Comparison of ENCODE assay signal across 24 mouse cellular contexts in genomic region chr11:50483116-50483515, GRCm38 (mm10). TPM values are rescaled to one million over a fixed set of nuclear protein-coding genes. Genes with fewer than 3 reads are reported as not detected.
DNase-seq lines count a peak whose midpoint lies in the region; ATAC-seq and TF ChIP-seq lines count a peak whose summit lies in the region.
"Had no signal": no experiment of that assay in that cellular context is flagged by ENCODE, and none has a peak within 500 bp of the region (broad histone marks: within the 10 kb centered on the region; RNA-seq: fewer than 3 reads in every experiment).

No protein-coding gene starts in this region.

- no peak overlapping the region for H3K4me2 ChIP-seq in heart, embryonic 12.5 days
- no peak overlapping the region for H3K4me2 ChIP-seq in hindbrain, postnatal 0 days (ENCODE audit: low read depth, low read length)
- no peak overlapping the region for H3K4me2 ChIP-seq in midbrain, embryonic 11.5 days
- H3K4me2 ChIP-seq: embryonic facial prominence, embryonic 13.5 days; embryonic facial prominence, embryonic 15.5 days; forebrain, embryonic 13.5 days; forebrain, embryonic 15.5 days had no signal

- no peaks in the 10 kb centered on the region for H3K9me3 ChIP-seq in heart, embryonic 12.5 days (replicated peaks)
- H3K9me3 ChIP-seq in hindbrain, postnatal 0 days (ENCODE audit: low read length): no peaks in the 10 kb centered on the region
- H3K9me3 ChIP-seq in midbrain, embryonic 11.5 days (ENCODE audit: control insufficient read depth, low read length): no peaks in the 10 kb centered on the region
- H3K9me3 ChIP-seq: embryonic facial prominence, embryonic 13.5 days; embryonic facial prominence, embryonic 15.5 days; forebrain, embryonic 13.5 days; forebrain, embryonic 15.5 days had no signal

- H3K4me1 ChIP-seq in heart, embryonic 12.5 days (replicated peaks): no peaks in the 10 kb centered on the region
- peaks cover 5% of the 10 kb centered on the region; the same call in 1 of the 2 replicates for H3K4me1 ChIP-seq in hindbrain, postnatal 0 days (ENCODE audit: insufficient read depth, low read length)
- H3K4me1 ChIP-seq in midbrain, embryonic 11.5 days (ENCODE audit: control insufficient read depth, insufficient read depth, low read length): no peaks in the 10 kb centered on the region
- H3K4me1 ChIP-seq: forebrain, embryonic 15.5 days had no signal

- H3K9ac ChIP-seq in heart, embryonic 12.5 days: no peak overlapping the region
- no peak overlapping the region for H3K9ac ChIP-seq in hindbrain, postnatal 0 days (replicated peaks; ENCODE audit: low read length)
- no peak overlapping the region for H3K9ac ChIP-seq in midbrain, embryonic 11.5 days (ENCODE audit: low read length)
- H3K9ac ChIP-seq: embryonic facial prominence, embryonic 13.5 days; embryonic facial prominence, embryonic 15.5 days; forebrain, embryonic 13.5 days; forebrain, embryonic 15.5 days; forebrain, postnatal 0 days had no signal

- no peak overlapping the region for H3K27ac ChIP-seq in heart, embryonic 12.5 days (ENCODE audit: poor library complexity, severe bottlenecking)
- H3K27ac ChIP-seq in hindbrain, postnatal 0 days: no peak overlapping the region
- no peak overlapping the region for H3K27ac ChIP-seq in midbrain, embryonic 11.5 days (ENCODE audit: low read depth, low read length)
- H3K27ac ChIP-seq: embryonic facial prominence, embryonic 13.5 days; embryonic facial prominence, embryonic 15.5 days; forebrain, embryonic 13.5 days; forebrain, embryonic 15.5 days had no signal

- 87% methylated on average over 6 of the region's 6 CpGs for WGBS in heart, embryonic 12.5 days
- 89% methylated on average over 6 of the region's 6 CpGs for whole genome bisulfite sequencing in hindbrain, postnatal 0 days
- 93% methylated on average over 6 of the region's 6 CpGs for WGBS in midbrain, embryonic 11.5 days

- ATAC-seq in heart, embryonic 12.5 days (ENCODE audit: insufficient number of reproducible peaks, low FRiP score): no peak
- no peak for ATAC-seq in hindbrain, postnatal 0 days
- no peak for ATAC-seq in midbrain, embryonic 11.5 days (ENCODE audit: low FRiP score)
- ATAC-seq: activated CD4-positive, CD25-positive, alpha-beta regulatory T cell, adult 4 months; forebrain, embryonic 13.5 days; forebrain, embryonic 15.5 days; forebrain, postnatal 0 days; Patski had no signal

- no peaks in the 10 kb centered on the region for H3K36me3 ChIP-seq in heart, embryonic 12.5 days
- H3K36me3 ChIP-seq in splenic B cell, adult 2 months (ENCODE audit: control insufficient read depth, insufficient read depth, low read length, poor library complexity, severe bottlenecking): no peaks in the 10 kb centered on the region
- no peaks in the 10 kb centered on the region for H3K36me3 ChIP-seq in hindbrain, postnatal 0 days (ENCODE audit: insufficient read depth, low read length)
- H3K36me3 ChIP-seq in midbrain, embryonic 11.5 days (ENCODE audit: control insufficient read depth, insufficient read depth, low read length): no peaks in the 10 kb centered on the region
- H3K36me3 ChIP-seq: embryonic facial prominence, embryonic 13.5 days; embryonic facial prominence, embryonic 15.5 days; forebrain, embryonic 15.5 days had no signal

- H3K4me3 ChIP-seq in heart, embryonic 12.5 days: no peak overlapping the region
- H3K4me3 ChIP-seq in hindbrain, postnatal 0 days (ENCODE audit: low read length): no peak overlapping the region
- H3K4me3 ChIP-seq in midbrain, embryonic 11.5 days (ENCODE audit: low read depth, low read length): no peak overlapping the region
- H3K4me3 ChIP-seq: embryonic facial prominence, embryonic 13.5 days; embryonic facial prominence, embryonic 15.5 days; erythroblast, embryonic 14.5 days; forebrain, embryonic 13.5 days; forebrain, embryonic 15.5 days had no signal

- no peaks in the 10 kb centered on the region for H3K27me3 ChIP-seq in heart, embryonic 12.5 days (replicated peaks)
- H3K27me3 ChIP-seq in splenic B cell, adult 2 months (ENCODE audit: control insufficient read depth, insufficient read depth, low read length, poor library complexity, severe bottlenecking): no peaks in the 10 kb centered on the region
- no peaks in the 10 kb centered on the region for H3K27me3 ChIP-seq in hindbrain, postnatal 0 days (ENCODE audit: insufficient read depth, low read length)
- H3K27me3 ChIP-seq in midbrain, embryonic 11.5 days (ENCODE audit: control insufficient read depth, insufficient read depth, low read length): no peaks in the 10 kb centered on the region
- H3K27me3 ChIP-seq: embryonic facial prominence, embryonic 13.5 days; embryonic facial prominence, embryonic 15.5 days; forebrain, embryonic 13.5 days; forebrain, embryonic 15.5 days; Patski had no signal

- TF ChIP-seq CTCF in hindbrain, postnatal 0 days (IDR thresholded peaks at IDR 0.05; ENCODE audit: low read depth): no peak

- peak; percentile 63 for DNase-seq in heart, adult 11 months
- DNase-seq in 416B (ENCODE audit: low read depth): peak; percentile 18
- peak; percentile 11 to 12 for DNase-seq in B cell, adult 2 months
- DNase-seq in splenic B cell, adult 2 months (ENCODE audit: low read depth, low spot score): peak; percentile 7
- DNase-seq in hindbrain, postnatal 0 days (ENCODE audit: low spot score): no peak
- DNase-seq in midbrain, embryonic 11.5 days (ENCODE audit: low spot score, missing footprints): no peak
- DNase-seq: adrenal gland, adult 8-10 months; adrenal gland, postnatal 14 days; adrenal gland, postnatal 36 days; cerebellum, adult 11-12 months; cerebellum, adult 2 months; cerebellum, adult 9-10 months; cerebellum, postnatal 10 days; cerebellum, postnatal 36 days; embryo, embryonic 11 days; forebrain, postnatal 0 days had no signal

RNA-seq across cellular contexts. Expression of gene Rufy1, which starts 52.2 kb away (rescaled TPM):
- polyA plus RNA-seq in heart, embryonic 12.5 days (2016; fragmentation: Nextera tagmentation; extraction: Ambion mirVana): 19.6 and 21.8 TPM in 2 replicates
- total RNA-seq in hindbrain, postnatal 0 days (2014; rRNA removed): 12.3 and 15.1 TPM in 2 replicates
- polyA plus RNA-seq in hindbrain, postnatal 0 days (2015; fragmentation: Nextera tagmentation; extraction: Ambion mirVana): 17.6 and 19.8 TPM in 2 replicates
- 24.7 and 27.3 TPM in 2 replicates for polyA plus RNA-seq in midbrain, embryonic 11.5 days (2014; fragmentation: Nextera tagmentation; extraction: Ambion mirVana)

Comparison
In these comparisons a context has a peak if more than half of its experiments do, and no peak if none do; other contexts are left out.
1. DNase-seq: peak in heart, adult 11 months (single experiment), 416B (single experiment), B cell, adult 2 months (2 of 2) and splenic B cell, adult 2 months (single experiment); none in hindbrain, postnatal 0 days (single experiment) and midbrain, embryonic 11.5 days (single experiment).